Mouse (Mus musculus): ENCODE data around the gene Gpank1. TPM values are rescaled to one million over a fixed set of nuclear protein-coding genes. Genes with fewer than 3 reads are reported as not detected.

The Gpank1 gene
- polyA plus RNA-seq, 1 experiment: 11.0 TPM

GRCm38 (mm10) chr17:35168541-35169207 lies 47.4 kb downstream of the Gpank1 start:
- Histone ChIP-seq H3K27me3 (ENCODE audit: control insufficient read depth) (0 out of 2 replicates have a peak, but pooled peaks cover 2% of the 10 kb centered on the region), H3K9me3 (ENCODE audit: control insufficient read depth, low read length) (no peaks in the 10 kb centered on the region), H3K4me1 (ENCODE audit: control insufficient read depth) (peaks cover 25% of the 10 kb centered on the region), H3K36me3 (ENCODE audit: control insufficient read depth) (no peaks in the 10 kb centered on the region), H3K4me3 (replicated peaks) (no peak overlapping the region)
- TF ChIP-seq GATA1 (IDR thresholded peaks at IDR 0.05; ENCODE audit: low read length): no peak
- no peak for TF ChIP-seq TAL1 (IDR thresholded peaks at IDR 0.05; ENCODE audit: low read length)

GRCm38 (mm10) chr17:35172445-35173234 lies 51.4 kb downstream of the Gpank1 start:
- TF ChIP-seq TAL1 (IDR thresholded peaks at IDR 0.05; ENCODE audit: low read length): no peak
- TF ChIP-seq GATA1 (IDR thresholded peaks at IDR 0.05; ENCODE audit: low read length): no peak
- H3K4me3 ChIP-seq (replicated peaks): no peak overlapping the region
- H3K4me1 ChIP-seq (ENCODE audit: control insufficient read depth): peaks cover 2% of the 10 kb centered on the region
- 0 out of 2 replicates have a peak, but pooled peaks cover 2% of the 10 kb centered on the region for H3K27me3 ChIP-seq (ENCODE audit: control insufficient read depth)
- no peaks in the 10 kb centered on the region for H3K9me3 ChIP-seq (ENCODE audit: control insufficient read depth, low read length)
- H3K36me3 ChIP-seq (ENCODE audit: control insufficient read depth): no peaks in the 10 kb centered on the region

- Histone ChIP-seq H3K4me1 (ENCODE audit: control insufficient read depth) (peaks cover 2% of the 10 kb centered on the region), H3K9me3 (ENCODE audit: control insufficient read depth, low read length) (no peaks in the 10 kb centered on the region), H3K4me3 (replicated peaks) (no peak overlapping the region), H3K36me3 (ENCODE audit: control insufficient read depth) (no peaks in the 10 kb centered on the region), H3K27me3 (ENCODE audit: control insufficient read depth) (0 out of 2 replicates have a peak, but pooled peaks cover 2% of the 10 kb centered on the region)
- no peak for TF ChIP-seq GATA1 (IDR thresholded peaks at IDR 0.05; ENCODE audit: low read length)
- no peak for TF ChIP-seq TAL1 (IDR thresholded peaks at IDR 0.05; ENCODE audit: low read length)
These were observed 52.1 kb downstream of the Gpank1 start for GRCm38 (mm10) chr17:35173329-35173728.

Other genes with a start within 250 kb of the Gpank1 start
- 0.24 and 0.25 TPM in 2 replicates for gene Zbtb12, start 242.0 kb upstream of the Gpank1 start, polyA plus RNA-seq (2012)
- gene Gm20547, start 239.4 kb upstream of the Gpank1 start, polyA plus RNA-seq (2012): not detected in 2 replicates
- 0.13 and 0.17 TPM in 2 replicates for gene C2, start 223.2 kb upstream of the Gpank1 start, polyA plus RNA-seq (2012)
- 6.2 and 6.4 TPM in 2 replicates for gene Ehmt2, start 223.0 kb upstream of the Gpank1 start, polyA plus RNA-seq (2012)
- not detected in 2 replicates for gene Slc44a4, start 207.0 kb upstream of the Gpank1 start, polyA plus RNA-seq (2012)
- gene Neu1, start 190.2 kb upstream of the Gpank1 start, polyA plus RNA-seq (2012): 0.31 and 0.38 TPM in 2 replicates
- gene Hspa1b, start 162.2 kb upstream of the Gpank1 start, polyA plus RNA-seq (2012): 408 and 454 TPM in 2 replicates
- gene Gm20481, start 151.5 kb upstream of the Gpank1 start, polyA plus RNA-seq (2012): not detected in 2 replicates
- gene Hspa1a, start 149.3 kb upstream of the Gpank1 start, polyA plus RNA-seq (2012): 195 and 214 TPM in 2 replicates
- gene Hspa1l, start 148.8 kb upstream of the Gpank1 start, polyA plus RNA-seq (2012): 0.04 TPM in 1 of 2 replicates, not detected in the other
- gene Lsm2, start 139.6 kb upstream of the Gpank1 start, polyA plus RNA-seq (2012): 15.9 and 21.4 TPM in 2 replicates
- gene Vars, start 120.5 kb upstream of the Gpank1 start, polyA plus RNA-seq (2012): 41.7 and 44.9 TPM in 2 replicates
- gene Vwa7, start 104.9 kb upstream of the Gpank1 start, polyA plus RNA-seq (2012): 0.01 TPM in 2 replicates
- 0.87 and 0.97 TPM in 2 replicates for gene Sapcd1, start 93.4 kb upstream of the Gpank1 start, polyA plus RNA-seq (2012)
- gene Msh5, start 74.7 kb upstream of the Gpank1 start, polyA plus RNA-seq (2012): 0.90 and 1.3 TPM in 2 replicates
- gene Clic1, start 71.5 kb upstream of the Gpank1 start, polyA plus RNA-seq (2012): 5.1 and 6.0 TPM in 2 replicates
- 0.78 and 0.92 TPM in 2 replicates for gene Ddah2, start 62.4 kb upstream of the Gpank1 start, polyA plus RNA-seq (2012)
- gene Ly6g6c, start 56.1 kb upstream of the Gpank1 start, polyA plus RNA-seq (2012): not detected in 2 replicates
- 0.05 TPM in 1 of 2 replicates, not detected in the other for gene Mpig6b, start 55.3 kb upstream of the Gpank1 start, polyA plus RNA-seq (2012)
- gene Ly6g6e, start 44.6 kb upstream of the Gpank1 start, polyA plus RNA-seq (2012): not detected in 2 replicates
- not detected in 2 replicates for gene Ly6g6d, start 43.4 kb upstream of the Gpank1 start, polyA plus RNA-seq (2012)
- gene Ly6g6f, start 35.8 kb upstream of the Gpank1 start, polyA plus RNA-seq (2012): 0.07 and 0.08 TPM in 2 replicates
- 10.1 and 10.3 TPM in 2 replicates for gene Abhd16a, start 32.2 kb upstream of the Gpank1 start, polyA plus RNA-seq (2012)
- not detected in 2 replicates for gene Ly6g5c, start 13.2 kb upstream of the Gpank1 start, polyA plus RNA-seq (2012)
- gene Ly6g5b, start 6.0 kb upstream of the Gpank1 start, polyA plus RNA-seq (2012): 0.03 TPM in 1 of 2 replicates, not detected in the other
- gene Csnk2b, start 598 bp downstream of the Gpank1 start, polyA plus RNA-seq (2012): 10.2 and 11.2 TPM in 2 replicates
- gene D17H6S53E, start 4.9 kb downstream of the Gpank1 start, polyA plus RNA-seq (2012): 0.27 and 0.48 TPM in 2 replicates
- 0.10 and 0.20 TPM in 2 replicates for gene Apom, start 10.6 kb downstream of the Gpank1 start, polyA plus RNA-seq (2012)
- gene Bag6, start 13.7 kb downstream of the Gpank1 start, polyA plus RNA-seq (2012): 88.8 and 102 TPM in 2 replicates
- 70.4 and 133 TPM in 2 replicates for gene Prrc2a, start 43.4 kb downstream of the Gpank1 start, polyA plus RNA-seq (2012)
- gene Aif1, start 54.6 kb downstream of the Gpank1 start, polyA plus RNA-seq (2012): 0.27 TPM in 1 of 2 replicates, not detected in the other
- gene Lst1, start 67.0 kb downstream of the Gpank1 start, polyA plus RNA-seq (2012): not detected in 2 replicates
- 0.07 and 0.08 TPM in 2 replicates for gene Ltb, start 73.0 kb downstream of the Gpank1 start, polyA plus RNA-seq (2012)
- gene Tnf, start 80.6 kb downstream of the Gpank1 start, polyA plus RNA-seq (2012): 0.07 and 0.09 TPM in 2 replicates
- gene Lta, start 83.9 kb downstream of the Gpank1 start, polyA plus RNA-seq (2012): 0.03 TPM in 1 of 2 replicates, not detected in the other
- gene Gm16181, start 99.4 kb downstream of the Gpank1 start, polyA plus RNA-seq (2012): not detected in 2 replicates
- gene Atp6v1g2, start 112.2 kb downstream of the Gpank1 start, polyA plus RNA-seq (2012): 0.04 and 0.37 TPM in 2 replicates
- 1.6 TPM in 2 replicates for gene Nfkbil1, start 114.3 kb downstream of the Gpank1 start, polyA plus RNA-seq (2012)
- 18.8 and 20.8 TPM in 2 replicates for gene Ddx39b, start 120.3 kb downstream of the Gpank1 start, polyA plus RNA-seq (2012)
- gene H2-D1, start 141.3 kb downstream of the Gpank1 start, polyA plus RNA-seq (2012): 2.4 and 2.7 TPM in 2 replicates
- not detected in 2 replicates for gene H2-Q1, start 198.9 kb downstream of the Gpank1 start, polyA plus RNA-seq (2012)
- not detected in 2 replicates for gene H2-Q2, start 220.8 kb downstream of the Gpank1 start, polyA plus RNA-seq (2012)

All from erythroblast, embryonic 14.5 days (primary cell).